Mouse (Mus musculus): ENCODE results near the gene Nav2. TPM values are rescaled to one million over a fixed set of nuclear protein-coding genes. Genes with fewer than 3 reads are reported as not detected.

The Nav2 gene
- polyA plus RNA-seq, 1 experiment from 2014 or later, result 23.0 TPM

DNA sequence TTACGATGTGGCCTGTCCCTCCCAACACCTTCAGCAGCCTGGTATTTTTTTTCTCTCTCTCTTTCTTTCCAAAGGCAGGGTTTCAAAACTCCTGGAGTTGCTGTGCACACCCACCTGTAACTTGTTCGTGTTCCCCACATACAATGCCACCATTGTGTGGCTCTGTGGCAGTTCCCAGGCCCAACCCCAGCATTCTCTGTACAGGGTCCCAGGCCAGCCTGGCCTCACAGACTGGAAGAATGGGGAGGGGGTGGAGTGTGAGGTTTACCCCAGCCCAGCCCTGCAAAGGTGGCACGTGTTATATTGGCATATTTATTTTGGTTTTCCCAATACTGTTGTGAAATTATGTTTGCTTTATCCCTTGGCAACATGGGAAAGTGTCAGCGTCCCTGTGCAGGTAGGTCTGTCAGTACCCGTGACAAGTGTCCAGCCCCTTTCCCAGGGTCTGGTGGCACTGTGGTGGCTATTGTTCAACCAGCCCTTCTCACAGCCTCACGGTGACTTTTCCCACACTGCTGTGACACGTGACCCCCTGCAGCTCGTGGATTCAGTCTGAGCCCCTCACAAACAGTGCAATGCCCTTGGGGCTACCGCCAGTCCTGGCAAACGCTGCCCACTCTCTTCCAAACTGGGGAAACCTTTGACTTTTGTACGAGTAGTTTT is 443.2 kb downstream of the Nav2 start:
- no peaks in the 10 kb centered on the region for H3K36me3 ChIP-seq
- H3K9me3 ChIP-seq, result no peaks in the 10 kb centered on the region
- peak; percentile 65; the same call in 1 of the 2 replicates for ATAC-seq (ENCODE audit: low FRiP score, low read depth)
- H3K9ac ChIP-seq (replicated peaks), result no peak overlapping the region
- no peak overlapping the region for H3K4me3 ChIP-seq
- peaks cover 38% of the 10 kb centered on the region for H3K4me1 ChIP-seq
- 47% methylated on average over 11 of the region's 11 CpGs for WGBS
- no peak overlapping the region for H3K27ac ChIP-seq (replicated peaks)
- no peak overlapping the region for H3K4me2 ChIP-seq (replicated peaks)
- H3K27me3 ChIP-seq, result no peaks in the 10 kb centered on the region

DNA sequence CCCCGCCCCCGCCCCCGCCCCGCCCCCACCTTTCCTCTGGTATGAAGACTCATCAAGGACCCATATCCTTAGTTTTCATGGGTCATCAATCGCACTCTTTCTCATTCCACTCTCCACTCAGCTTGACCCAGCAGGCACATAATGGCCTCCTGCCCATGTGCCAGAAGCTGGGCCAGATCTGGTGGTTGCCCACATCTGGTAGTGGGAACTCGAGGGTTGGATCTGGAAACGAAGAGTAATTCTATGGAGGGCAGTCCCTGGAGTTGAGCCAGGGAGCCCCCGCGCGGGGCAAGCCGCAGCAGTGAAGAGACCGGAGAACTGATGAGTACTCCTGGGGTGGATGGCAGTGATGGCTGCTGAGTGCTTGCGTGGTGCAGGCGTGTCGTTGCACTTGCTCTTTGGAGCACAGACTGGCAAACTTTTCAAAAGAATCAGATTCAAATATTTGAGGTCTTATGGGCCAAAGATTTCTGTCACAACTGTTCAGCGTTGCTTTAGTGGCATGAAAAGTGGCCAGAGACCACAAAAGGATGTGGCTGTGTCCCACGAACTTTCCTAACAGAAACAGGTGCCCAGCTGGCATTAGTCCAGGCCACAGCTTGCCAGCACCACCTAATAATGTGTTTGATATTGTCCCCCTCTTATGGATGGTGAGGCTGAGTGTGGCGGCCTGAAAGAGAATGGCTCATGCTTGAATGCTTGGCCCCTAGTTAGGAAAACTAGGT is 449.1 kb downstream of the Nav2 start:
- Histone ChIP-seq H3K9me3 (no peaks in the 10 kb centered on the region), H3K27me3 (no peaks in the 10 kb centered on the region; the same call in 1 of the 2 replicates), H3K27ac (replicated peaks) (no peak overlapping the region), H3K4me3 (no peak overlapping the region), H3K9ac (replicated peaks) (no peak overlapping the region), H3K4me1 (peaks cover 37% of the 10 kb centered on the region), H3K4me2 (replicated peaks) (no peak overlapping the region), H3K36me3 (no peaks in the 10 kb centered on the region)
- 89% methylated on average over 18 of the region's 18 CpGs for WGBS
- no peak for ATAC-seq (ENCODE audit: low FRiP score, low read depth)

DNA sequence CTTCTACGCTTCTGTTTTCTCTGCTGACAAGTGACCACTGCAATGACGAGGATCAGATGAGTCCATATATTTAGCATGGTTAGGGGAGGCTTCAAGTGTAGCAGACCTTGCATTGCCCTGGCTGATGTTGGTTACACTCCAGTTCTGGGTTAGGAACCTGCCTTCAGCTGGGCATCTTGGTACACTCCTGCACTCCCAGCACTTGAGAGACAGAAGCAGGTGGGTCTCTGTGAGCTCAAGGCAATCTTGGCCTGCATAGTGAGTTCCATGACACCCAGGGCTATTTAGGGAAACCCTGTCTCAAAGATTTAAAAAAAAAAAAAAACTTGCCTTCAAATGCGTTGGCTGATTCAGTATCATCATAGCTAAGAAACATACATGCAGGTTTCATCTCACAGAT is 450.6 kb downstream of the Nav2 start:
- H3K4me3 ChIP-seq, result no peak overlapping the region
- no peak for ATAC-seq (ENCODE audit: low FRiP score, low read depth)
- no peak overlapping the region for H3K4me2 ChIP-seq (replicated peaks)
- H3K27ac ChIP-seq (replicated peaks), result no peak overlapping the region
- H3K9ac ChIP-seq (replicated peaks), result no peak overlapping the region
- no peaks in the 10 kb centered on the region for H3K9me3 ChIP-seq
- no peaks in the 10 kb centered on the region for H3K36me3 ChIP-seq
- peaks cover 37% of the 10 kb centered on the region for H3K4me1 ChIP-seq
- H3K27me3 ChIP-seq, result no peaks in the 10 kb centered on the region; the same call in 1 of the 2 replicates
- 88% methylated on average over 3 of the region's 3 CpGs for WGBS

DNA sequence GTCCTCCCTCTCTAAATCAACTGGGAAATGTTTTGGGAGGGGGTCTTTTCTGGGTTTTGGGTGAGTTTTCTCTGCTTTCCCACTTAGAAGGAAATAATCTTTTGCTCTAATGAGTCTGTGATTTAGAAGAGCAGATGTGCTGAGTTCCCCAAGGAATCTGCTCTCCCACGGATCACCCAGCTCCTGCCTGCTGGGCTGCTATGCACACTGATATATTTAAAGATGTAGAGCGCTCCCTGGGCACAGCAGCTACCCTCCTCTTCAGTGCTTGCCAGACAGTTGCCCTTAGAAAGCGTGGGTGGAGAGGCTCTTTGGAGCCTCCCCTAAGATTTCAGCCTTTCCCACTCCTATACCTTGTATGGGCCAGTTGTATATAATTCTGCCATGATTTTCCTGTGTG is 452.1 kb downstream of the Nav2 start:
- H3K4me3 ChIP-seq, result no peak overlapping the region
- no peak overlapping the region for H3K4me2 ChIP-seq (replicated peaks)
- H3K9ac ChIP-seq (replicated peaks), result no peak overlapping the region
- H3K27me3 ChIP-seq, result no peaks in the 10 kb centered on the region; the same call in 1 of the 2 replicates
- ATAC-seq (ENCODE audit: low FRiP score, low read depth), result no peak
- no peaks in the 10 kb centered on the region for H3K9me3 ChIP-seq
- H3K27ac ChIP-seq (replicated peaks), result peak overlapping the region; percentile 49; the same call in 1 of the 2 replicates
- no peaks in the 10 kb centered on the region for H3K36me3 ChIP-seq
- peaks cover 22% of the 10 kb centered on the region for H3K4me1 ChIP-seq
- 65% methylated on average over 3 of the region's 3 CpGs for WGBS

GRCm38 (mm10) chr7:49361465-49362090 is 453.1 kb downstream of the Nav2 start:
- Histone ChIP-seq H3K27me3 (no peaks in the 10 kb centered on the region; the same call in 1 of the 2 replicates), H3K9ac (replicated peaks) (no peak overlapping the region), H3K36me3 (no peaks in the 10 kb centered on the region), H3K4me1 (peaks cover 22% of the 10 kb centered on the region), H3K4me3 (no peak overlapping the region), H3K9me3 (no peaks in the 10 kb centered on the region), H3K27ac (replicated peaks) (peak overlapping the region; percentile 70), H3K4me2 (replicated peaks) (no peak overlapping the region)
- peak; percentile 82 for ATAC-seq (ENCODE audit: low FRiP score, low read depth)
- 35% methylated on average over 9 of the region's 9 CpGs for WGBS

DNA sequence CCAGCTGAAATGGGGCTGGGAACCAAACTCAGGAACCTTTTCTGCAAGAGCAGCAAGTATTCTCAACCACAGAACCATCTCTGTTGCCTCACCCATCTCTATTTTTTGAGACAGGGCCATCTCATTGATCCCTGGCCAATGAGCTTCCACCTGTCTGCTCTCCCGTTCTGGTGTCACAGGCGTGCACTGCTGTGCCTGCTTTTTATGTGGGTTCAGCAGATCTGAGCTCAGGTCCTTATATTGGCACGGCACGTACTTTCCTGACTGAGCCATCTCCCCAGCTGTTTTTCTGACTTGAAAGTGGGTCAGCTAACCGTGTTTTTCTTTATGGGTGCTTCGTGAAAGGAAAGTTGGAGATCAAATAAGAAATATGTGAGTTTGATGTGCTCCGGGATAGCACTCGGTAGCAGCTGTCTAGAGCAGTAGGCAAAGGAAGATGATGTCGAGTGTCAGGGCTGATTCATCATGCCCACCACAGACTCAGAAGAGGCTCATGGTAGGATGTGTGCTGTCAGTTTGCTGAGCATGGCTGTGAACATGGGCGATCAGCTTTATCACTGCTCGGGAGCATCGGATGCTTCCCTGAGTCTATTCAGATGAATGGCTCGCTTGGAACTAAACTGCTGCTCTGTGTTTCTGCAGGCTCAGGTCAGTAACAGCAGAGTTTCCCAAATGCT is 456.1 kb downstream of the Nav2 start:
- Histone ChIP-seq H3K4me2 (replicated peaks) (no peak overlapping the region), H3K9me3 (no peaks in the 10 kb centered on the region), H3K4me1 (peaks cover 22% of the 10 kb centered on the region), H3K9ac (replicated peaks) (no peak overlapping the region), H3K27ac (replicated peaks) (no peak overlapping the region), H3K4me3 (no peak overlapping the region), H3K27me3 (no peaks in the 10 kb centered on the region), H3K36me3 (no peaks in the 10 kb centered on the region)
- ATAC-seq (ENCODE audit: low FRiP score, low read depth), result no peak
- WGBS, result 91% methylated on average over 13 of the region's 13 CpGs

DNA sequence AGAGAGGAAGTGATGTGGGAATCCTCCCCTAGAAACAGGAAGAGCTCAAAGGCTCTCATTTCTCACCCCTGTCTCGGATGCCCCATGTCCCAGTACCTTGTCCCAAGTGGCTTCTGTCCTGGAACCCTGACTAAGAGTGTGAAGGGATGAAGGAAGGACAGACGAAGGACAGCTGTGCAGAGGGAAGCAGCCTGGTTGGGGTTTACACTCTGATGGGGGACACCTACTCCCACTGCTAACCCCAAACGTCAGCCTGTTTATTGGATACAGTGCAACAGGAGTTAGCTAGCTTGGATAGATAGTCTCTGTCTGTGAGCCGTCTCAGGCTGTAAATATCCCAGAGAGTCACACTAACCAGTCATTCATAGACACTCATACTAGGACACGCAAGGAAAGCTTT is 460.1 kb downstream of the Nav2 start:
- no peak overlapping the region for H3K4me3 ChIP-seq
- ATAC-seq (ENCODE audit: low FRiP score, low read depth), result 0 out of 2 replicates have a peak, but pooled peaks have one; percentile 5
- no peak overlapping the region for H3K27ac ChIP-seq (replicated peaks)
- H3K9me3 ChIP-seq, result no peaks in the 10 kb centered on the region
- no peak overlapping the region for H3K9ac ChIP-seq (replicated peaks)
- H3K36me3 ChIP-seq, result no peaks in the 10 kb centered on the region
- H3K4me1 ChIP-seq, result no peaks in the 10 kb centered on the region
- H3K27me3 ChIP-seq, result no peaks in the 10 kb centered on the region; the same call in 1 of the 2 replicates
- H3K4me2 ChIP-seq (replicated peaks), result no peak overlapping the region
- WGBS, result 81% methylated on average over 5 of the region's 5 CpGs

DNA sequence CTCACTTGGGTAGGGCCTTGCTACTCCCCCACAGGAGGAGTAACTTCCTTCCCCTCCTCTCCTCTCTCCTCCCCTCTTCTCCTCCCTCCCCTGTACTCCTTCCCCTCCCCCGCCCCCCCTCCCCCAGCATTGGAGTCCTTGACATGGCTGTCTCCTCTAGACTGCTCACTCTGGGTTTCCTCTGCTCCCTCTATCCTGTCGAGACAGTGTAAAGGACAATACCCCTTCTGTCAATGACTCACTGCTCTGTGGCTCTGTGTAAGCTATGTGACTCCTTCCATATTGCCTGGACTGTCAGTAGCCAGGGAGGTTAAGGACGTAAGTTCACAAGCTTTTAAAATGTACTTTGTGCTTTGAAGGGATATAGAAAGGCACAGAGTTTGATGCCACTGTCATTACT is 460.5 kb downstream of the Nav2 start:
- WGBS, result 66% methylated on average over 3 of the region's 3 CpGs
- Histone ChIP-seq H3K4me2 (replicated peaks) (no peak overlapping the region), H3K9me3 (no peaks in the 10 kb centered on the region), H3K4me1 (no peaks in the 10 kb centered on the region), H3K36me3 (no peaks in the 10 kb centered on the region), H3K27me3 (no peaks in the 10 kb centered on the region; the same call in 1 of the 2 replicates), H3K4me3 (no peak overlapping the region), H3K27ac (replicated peaks) (no peak overlapping the region), H3K9ac (replicated peaks) (no peak overlapping the region)
- ATAC-seq (ENCODE audit: low FRiP score, low read depth), result peak; percentile 53; the same call in 1 of the 2 replicates

DNA sequence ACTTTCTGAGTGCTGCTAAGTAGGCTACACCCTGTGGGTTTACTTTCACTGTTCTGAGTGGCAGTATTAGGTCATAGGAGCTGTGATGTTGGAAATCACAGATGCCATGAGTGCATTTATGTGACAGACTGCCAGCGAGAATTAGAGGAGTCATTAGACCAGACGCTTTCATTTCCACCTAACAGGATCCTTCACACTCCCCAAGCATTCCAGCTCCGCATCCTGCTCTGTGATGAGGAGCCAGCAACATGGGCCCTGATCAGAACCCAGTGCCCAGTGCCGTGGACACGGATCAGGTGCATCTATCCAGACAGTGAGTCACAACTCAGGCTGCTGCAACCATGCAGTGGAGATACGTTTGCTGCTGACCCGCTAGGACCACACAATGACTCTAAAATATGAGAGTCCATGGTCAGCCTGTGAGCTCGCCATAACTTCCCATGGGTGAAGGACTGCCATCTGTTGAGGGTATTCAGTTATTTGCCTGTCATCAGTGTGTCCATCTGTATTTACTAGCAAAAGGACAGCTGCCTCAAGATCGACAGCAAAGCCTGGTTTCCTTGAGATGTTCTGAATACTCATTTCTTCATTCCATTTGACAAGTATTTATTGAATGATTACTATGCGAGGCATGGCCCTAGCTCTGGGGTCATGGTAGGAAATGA is 461.4 kb downstream of the Nav2 start:
- H3K27ac ChIP-seq (replicated peaks), result no peak overlapping the region
- H3K4me2 ChIP-seq (replicated peaks), result no peak overlapping the region
- H3K9me3 ChIP-seq, result no peaks in the 10 kb centered on the region
- peaks cover 8% of the 10 kb centered on the region; the same call in 1 of the 2 replicates for H3K27me3 ChIP-seq
- peaks cover 7% of the 10 kb centered on the region for H3K4me1 ChIP-seq
- no peaks in the 10 kb centered on the region for H3K36me3 ChIP-seq
- no peak for ATAC-seq (ENCODE audit: low FRiP score, low read depth)
- no peak overlapping the region for H3K4me3 ChIP-seq
- no peak overlapping the region for H3K9ac ChIP-seq (replicated peaks)
- 88% methylated on average over 10 of the region's 10 CpGs for WGBS

- H3K4me1 ChIP-seq, result peaks cover 18% of the 10 kb centered on the region
- no peak overlapping the region for H3K4me3 ChIP-seq
- 96% methylated on average over 2 of the region's 2 CpGs for WGBS
- no peak overlapping the region for H3K27ac ChIP-seq (replicated peaks)
- no peaks in the 10 kb centered on the region for H3K36me3 ChIP-seq
- peaks cover 8% of the 10 kb centered on the region; the same call in 1 of the 2 replicates for H3K27me3 ChIP-seq
- H3K4me2 ChIP-seq (replicated peaks), result no peak overlapping the region
- H3K9me3 ChIP-seq, result no peaks in the 10 kb centered on the region
- H3K9ac ChIP-seq (replicated peaks), result no peak overlapping the region
- no peak for ATAC-seq (ENCODE audit: low FRiP score, low read depth)
Measured at GRCm38 (mm10) chr7:49371345-49371744, 462.8 kb downstream of the Nav2 start.

- H3K4me2 ChIP-seq (replicated peaks), result no peak overlapping the region
- no peaks in the 10 kb centered on the region for H3K36me3 ChIP-seq
- H3K9me3 ChIP-seq, result no peaks in the 10 kb centered on the region
- WGBS, result 87% methylated on average over 7 of the region's 7 CpGs
- H3K4me3 ChIP-seq, result no peak overlapping the region
- peaks cover 10% of the 10 kb centered on the region for H3K27me3 ChIP-seq
- no peak overlapping the region for H3K27ac ChIP-seq (replicated peaks)
- ATAC-seq (ENCODE audit: low FRiP score, low read depth), result no peak
- peaks cover 18% of the 10 kb centered on the region for H3K4me1 ChIP-seq
- no peak overlapping the region for H3K9ac ChIP-seq (replicated peaks)
Measured at GRCm38 (mm10) chr7:49371972-49372371, 463.5 kb downstream of the Nav2 start.

All from midbrain, embryonic 12.5 days (tissue).